Mouse (Mus musculus): ENCODE results near the gene Col12a1.

DNA sequence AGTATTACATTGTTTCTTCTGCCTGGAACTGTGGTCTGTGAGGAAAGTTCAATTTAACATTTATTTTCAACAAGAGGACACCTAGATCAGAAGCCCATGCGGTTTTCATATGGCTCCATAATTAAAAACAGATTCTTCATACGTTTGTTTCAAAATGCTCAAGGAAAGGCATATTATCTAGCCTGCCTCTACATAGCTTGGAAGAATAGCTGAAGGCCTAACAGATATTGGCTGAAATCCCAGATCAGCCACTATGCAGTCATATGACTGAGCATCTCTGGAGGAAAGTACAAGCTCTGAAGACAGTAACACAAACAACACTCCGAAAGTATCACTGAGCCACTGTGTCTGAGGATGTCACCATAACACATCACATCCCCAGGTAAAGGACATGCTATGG lies 72.9 kb downstream of the Col12a1 start:
- TF ChIP-seq CTCF (IDR thresholded peaks at IDR 0.05; ENCODE audit: control insufficient read depth, insufficient read depth, insufficient replicate concordance, low read depth, low read length) = no peak
- TF ChIP-seq POLR2A (IDR thresholded peaks at IDR 0.05; ENCODE audit: control insufficient read depth, low read depth, low read length) = no peak

All from testis, adult 2 months (tissue).